Mouse (Mus musculus) regulatory T cell (primary cell): ENCODE data around the gene Osbpl10.
"Not testable (repeated sequence)": the region's sequence is repeated elsewhere in the genome, so short reads cannot be mapped to it uniquely, and the experiment has no call there.

Source experiments
- in situ Hi-C: fragments of 300-600 bp; cut with MboI, MseI; formaldehyde crosslinking; loops from one replicate; pipeline ENCODE4 v1.15.1; 2025; ENCODE audit warnings: high pct_unique_total_duplicates

Gene Osbpl10

DNA sequence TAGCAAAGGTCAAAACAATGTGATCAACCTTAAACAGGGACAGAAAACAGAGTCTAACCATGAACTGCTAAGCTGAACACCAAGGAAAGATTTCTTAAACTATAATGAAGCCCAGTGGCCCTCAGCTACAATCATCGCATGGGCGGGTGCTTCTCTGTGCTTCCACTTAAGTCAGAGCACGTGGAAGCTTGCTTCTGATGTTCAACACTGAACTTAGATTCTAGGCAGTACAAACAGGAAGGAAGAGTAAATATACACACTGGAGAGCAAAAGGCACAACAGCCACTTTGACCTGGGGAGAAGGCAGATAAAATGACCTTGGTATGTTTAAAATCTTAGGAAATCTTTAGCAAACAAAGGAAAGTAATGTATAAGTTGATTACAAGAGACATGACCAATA, 293.2 kb downstream of the Osbpl10 start:
- in situ Hi-C loops: no loop called here

DNA sequence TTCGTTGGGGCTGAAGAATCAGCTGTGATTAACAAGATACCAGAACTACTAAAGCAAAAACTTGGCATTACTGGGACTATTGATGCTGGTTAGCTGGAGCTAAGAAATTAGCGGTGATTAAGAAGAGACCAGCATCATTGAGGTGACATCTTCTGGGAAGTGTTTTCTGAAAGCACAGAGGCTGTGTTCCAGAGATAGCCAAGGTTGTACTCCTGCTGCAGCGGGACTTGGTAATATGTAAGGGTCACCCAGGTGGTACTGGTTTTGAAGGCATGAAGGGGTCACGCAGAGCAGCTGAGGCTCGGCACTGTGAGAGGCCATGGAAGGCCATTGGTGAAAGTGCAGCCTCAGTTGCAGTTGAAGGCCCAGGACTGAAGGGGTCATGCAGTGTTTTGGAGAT, 294.1 kb downstream of the Osbpl10 start:
- in situ Hi-C loops: not testable (repeated sequence)

DNA sequence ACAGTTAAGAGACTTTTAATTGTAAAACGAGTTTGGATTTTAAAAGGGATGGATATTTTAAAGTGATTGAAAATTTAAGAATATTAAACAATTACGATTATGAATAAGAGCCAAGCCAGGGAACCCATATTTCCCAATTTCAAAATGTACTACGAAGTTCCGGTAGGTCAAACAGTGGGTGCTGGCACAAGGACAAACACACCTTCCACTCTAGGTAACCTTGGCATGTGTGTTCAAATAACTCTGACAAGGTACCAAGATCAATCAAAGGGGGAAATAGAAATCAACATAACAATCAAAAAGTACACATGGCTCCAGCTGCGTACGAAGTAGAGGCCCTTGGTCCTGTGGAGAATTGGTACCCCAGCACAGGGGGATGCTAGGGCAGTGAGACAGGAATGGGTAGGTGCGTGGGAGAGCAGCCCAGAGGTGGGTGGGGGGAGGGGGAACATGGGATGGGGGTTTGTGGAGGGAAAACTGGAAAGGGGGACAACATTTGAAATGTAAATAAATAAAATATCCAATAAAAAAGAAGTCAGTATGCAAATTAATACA, 294.8 kb downstream of the Osbpl10 start:
- in situ Hi-C loops: no loop called here

- in situ Hi-C loops: no loop called here
Measured at GRCm38 (mm10) chr9:115274806-115275205, 296.4 kb downstream of the Osbpl10 start.

GRCm38 (mm10) chr9:115278641-115279040, 300.3 kb downstream of the Osbpl10 start:
- in situ Hi-C loops: no loop called here
